Mouse (Mus musculus) T-helper 2 cell (primary cell): ENCODE measurements around the gene Numbl.

ENCODE experiments used
- in situ Hi-C: fragments of 300-600 bp; cut with MboI, MseI; formaldehyde crosslinking; loops from one replicate; pipeline ENCODE4 v1.15.1; 2025; ENCODE audit warnings: high pct_unique_total_duplicates

Gene Numbl

DNA sequence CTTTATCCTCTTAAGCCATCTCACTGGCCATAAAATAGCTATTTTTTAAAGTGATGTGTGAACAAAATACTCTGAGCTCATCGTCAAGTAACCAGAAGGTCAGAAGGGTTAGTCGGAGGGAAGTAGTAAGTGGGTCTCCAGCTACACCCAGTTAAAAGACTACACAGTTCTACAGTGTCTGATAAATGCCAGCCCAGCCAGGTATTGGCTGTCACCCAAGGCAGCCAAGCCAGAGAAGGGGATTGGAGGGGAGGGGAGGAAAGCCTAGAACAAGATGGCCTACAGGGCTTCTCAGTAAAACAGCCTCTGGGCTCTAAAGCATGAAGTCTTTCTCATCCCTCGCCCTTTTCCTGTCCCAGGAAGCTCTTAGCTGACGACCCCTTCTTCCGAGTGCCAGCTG lies 8.3 kb upstream of the Numbl start:
- in situ Hi-C loops, result no loop called here

DNA sequence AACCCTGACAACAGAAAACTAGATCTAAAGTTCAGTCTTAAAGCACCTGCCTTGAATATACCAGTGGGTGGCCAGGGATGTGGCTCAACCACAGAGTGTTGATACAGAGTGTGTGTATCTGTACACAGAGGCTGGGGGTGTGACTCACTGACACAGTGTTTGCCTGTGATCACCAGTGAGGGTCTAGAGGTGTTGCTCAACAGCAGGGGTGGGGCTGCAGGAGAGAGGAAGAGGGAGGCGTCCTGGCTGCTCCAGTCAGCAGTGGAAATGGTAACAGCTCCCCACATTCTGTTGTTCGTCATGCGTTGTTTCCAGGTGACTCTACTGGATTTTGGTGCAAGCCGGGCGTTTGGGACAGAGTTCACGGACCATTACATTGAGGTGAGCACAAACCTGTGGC lies 6.3 kb upstream of the Numbl start:
- in situ Hi-C loops, result no loop called here

- in situ Hi-C loops, result loop anchor here (5.0 kb wide), 1 partner anchor 98 kb away; no protein-coding TSS in a partner anchor
Measured at GRCm38 (mm10) chr7:27255721-27256120, 2.5 kb upstream of the Numbl start.

DNA sequence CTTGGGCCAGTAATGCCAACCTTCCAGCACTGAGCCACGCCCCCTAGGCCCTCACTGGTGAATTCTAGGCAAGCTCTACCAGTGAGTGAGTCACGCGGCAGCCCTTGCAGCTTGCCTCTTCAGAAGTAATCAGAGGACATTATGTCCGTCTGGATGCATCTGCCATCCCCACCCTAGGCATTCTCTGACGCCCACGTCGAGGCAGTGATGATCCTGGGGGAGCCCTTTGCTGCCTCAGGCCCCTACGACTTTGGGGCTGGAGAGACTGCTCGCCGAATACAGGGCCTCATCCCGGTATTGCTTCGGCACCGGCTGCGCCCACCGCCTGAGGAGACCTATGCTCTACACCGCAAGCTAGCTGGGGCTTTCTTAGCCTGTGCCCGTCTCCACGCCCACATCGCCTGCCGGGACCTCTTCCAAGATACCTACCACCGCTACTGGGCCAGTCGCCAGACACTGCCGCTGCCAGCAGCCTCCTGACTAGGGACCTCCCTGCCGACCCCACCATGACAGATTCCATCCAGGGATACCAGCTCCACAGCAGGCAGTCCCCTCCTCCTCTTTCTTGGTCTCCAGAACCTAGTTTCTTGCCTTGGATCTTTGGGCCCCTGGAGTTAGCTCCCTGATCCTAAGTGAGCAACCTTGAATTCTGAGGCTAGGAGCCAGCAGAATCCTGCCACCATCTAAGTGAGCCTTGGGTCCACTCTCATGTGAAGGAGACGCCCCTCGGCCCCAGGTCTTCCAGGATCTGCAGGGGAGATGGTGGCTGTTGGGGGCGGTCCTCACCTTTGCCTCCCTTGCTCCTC lies 984 bp upstream of the Numbl start:
- in situ Hi-C loops, result loop anchor here (5.0 kb wide), 1 partner anchor 100 kb away; no protein-coding TSS in a partner anchor

- in situ Hi-C loops, result loop anchor here (5.0 kb wide), 1 partner anchor 101 kb away; no protein-coding TSS in a partner anchor
Measured at GRCm38 (mm10) chr7:27257852-27258204, 405 bp upstream of the Numbl start.

DNA sequence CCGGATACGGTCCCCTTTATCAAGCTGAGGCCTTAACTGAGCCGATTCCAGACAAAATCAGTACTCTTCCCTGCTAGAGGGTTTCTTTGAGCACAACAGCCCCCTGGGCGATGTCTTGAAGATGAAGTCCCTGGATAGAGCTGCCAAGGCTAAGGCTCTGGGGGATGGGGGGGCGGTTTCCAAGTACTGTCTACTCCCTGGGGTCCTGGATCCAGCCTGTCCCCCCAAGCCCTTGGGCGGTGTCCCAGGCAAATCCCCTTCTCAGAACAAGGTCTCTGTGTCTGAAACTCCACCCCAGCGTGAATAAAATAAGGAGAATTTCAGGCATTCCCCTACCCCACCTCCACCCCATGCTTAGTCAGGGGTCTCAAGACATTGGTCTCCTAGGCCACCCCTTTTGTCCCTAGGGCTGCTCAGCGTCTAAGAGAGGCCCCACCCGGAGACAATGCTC lies 1.1 kb downstream of the Numbl start:
- in situ Hi-C loops, result loop anchor here (5.0 kb wide), 1 partner anchor 102 kb away; no protein-coding TSS in a partner anchor

GRCm38 (mm10) chr7:27259771-27260170 lies 1.5 kb downstream of the Numbl start:
- in situ Hi-C loops, result loop anchor here (5.0 kb wide), 1 partner anchor 102 kb away; no protein-coding TSS in a partner anchor

GRCm38 (mm10) chr7:27260856-27261255 lies 2.6 kb downstream of the Numbl start:
- in situ Hi-C loops, result no loop called here

DNA sequence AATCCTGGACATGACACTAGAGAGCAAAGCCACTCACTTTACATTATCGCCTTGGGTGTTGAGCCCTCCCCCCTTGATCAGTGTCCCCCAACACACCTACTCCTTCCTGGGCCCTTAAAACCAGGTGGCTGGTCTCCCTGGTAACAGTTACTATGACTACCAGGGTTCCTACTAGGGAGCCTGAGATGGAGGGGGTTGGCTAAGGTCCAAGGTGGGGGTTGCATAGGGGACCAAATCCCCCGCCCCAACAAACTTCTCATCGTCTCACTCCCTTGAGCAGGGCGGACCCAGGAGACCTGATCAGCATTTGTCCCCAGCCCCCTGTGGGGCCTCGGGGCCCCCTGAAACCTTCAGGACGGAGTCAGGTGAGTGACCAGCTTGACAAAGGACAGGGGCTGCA lies 3.7 kb downstream of the Numbl start:
- in situ Hi-C loops, result no loop called here

DNA sequence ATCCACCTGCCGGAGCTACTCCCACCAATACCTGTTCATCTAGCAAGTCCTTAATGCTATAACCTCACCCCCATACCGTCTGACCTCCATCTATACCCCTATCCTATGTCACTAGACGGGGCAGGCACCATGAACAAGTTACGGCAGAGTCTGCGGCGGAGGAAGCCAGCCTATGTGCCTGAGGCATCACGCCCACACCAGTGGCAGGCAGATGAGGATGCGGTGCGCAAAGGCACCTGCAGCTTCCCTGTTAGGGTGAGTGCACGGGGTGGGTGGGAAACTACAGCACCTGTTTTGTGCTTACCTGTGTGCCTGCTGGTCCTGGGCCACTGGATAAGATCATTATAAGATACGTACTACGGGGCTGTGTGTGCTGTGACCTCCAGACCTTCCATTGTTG lies 6.5 kb downstream of the Numbl start:
- in situ Hi-C loops, result no loop called here

GRCm38 (mm10) chr7:27266515-27267128 lies 8.4 kb downstream of the Numbl start:
- in situ Hi-C loops, result no loop called here

GRCm38 (mm10) chr7:27271423-27271822 lies 13.2 kb downstream of the Numbl start:
- in situ Hi-C loops, result loop anchor here (10.0 kb wide), 1 partner anchor 497 kb away; no protein-coding TSS in a partner anchor

DNA sequence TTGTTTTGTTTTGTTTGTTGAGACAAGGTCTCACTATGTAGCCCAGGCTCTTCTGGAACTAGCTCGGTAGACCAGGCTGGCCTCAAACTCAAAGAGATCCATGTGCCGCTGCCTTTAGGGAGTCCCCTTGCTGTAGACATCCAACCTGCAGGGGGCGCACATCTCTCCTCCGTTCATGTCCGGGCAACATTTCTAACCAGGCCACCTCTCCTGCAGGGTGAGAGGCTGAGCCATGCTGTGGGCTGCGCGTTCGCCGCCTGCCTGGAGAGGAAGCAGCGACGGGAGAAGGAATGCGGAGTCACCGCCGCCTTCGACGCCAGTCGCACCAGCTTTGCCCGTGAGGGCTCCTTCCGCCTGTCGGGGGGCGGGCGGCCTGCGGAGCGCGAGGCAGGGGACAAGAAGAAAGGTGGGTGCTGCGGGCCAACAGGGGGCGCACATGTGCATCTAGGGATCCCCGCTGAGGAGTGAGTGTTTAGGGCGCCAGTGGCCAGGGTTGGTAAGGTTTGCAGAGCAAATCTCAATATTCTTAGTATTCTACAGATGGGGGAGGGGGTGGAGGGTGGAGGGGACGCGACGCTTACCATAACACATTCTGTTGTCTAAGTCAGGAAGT lies 15.6 kb downstream of the Numbl start:
- in situ Hi-C loops, result loop anchor here (10.0 kb wide), 1 partner anchor 499 kb away; no protein-coding TSS in a partner anchor

DNA sequence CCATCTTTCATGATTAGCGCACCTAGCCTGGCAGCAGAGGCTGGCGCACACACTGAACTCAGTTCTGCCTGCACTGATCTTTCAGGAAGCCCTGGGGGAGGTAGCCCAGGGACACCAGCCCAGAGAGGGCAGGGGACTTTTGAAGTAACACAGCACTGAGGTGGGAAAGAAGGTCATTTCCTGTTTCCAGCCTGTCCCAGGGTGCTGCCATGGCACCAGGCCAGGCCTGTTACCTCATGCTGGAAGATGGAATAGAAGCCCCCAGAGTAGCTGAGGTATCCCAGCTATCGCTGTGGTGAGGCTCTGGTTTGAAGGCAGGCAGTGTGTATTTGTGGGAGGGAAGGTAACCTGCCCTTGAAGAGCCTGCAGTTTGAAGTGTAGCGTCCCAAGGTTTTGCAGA lies 16.7 kb downstream of the Numbl start:
- in situ Hi-C loops, result loop anchor here (10.0 kb wide), 1 partner anchor 500 kb away; no protein-coding TSS in a partner anchor

GRCm38 (mm10) chr7:27276021-27276420 lies 17.8 kb downstream of the Numbl start:
- in situ Hi-C loops, result loop anchor here (10.0 kb wide), 1 partner anchor 501 kb away; no protein-coding TSS in a partner anchor

- in situ Hi-C loops, result loop anchor here (10.0 kb wide), 1 partner anchor 502 kb away; no protein-coding TSS in a partner anchor
Measured at GRCm38 (mm10) chr7:27277191-27277590, 19.0 kb downstream of the Numbl start.

DNA sequence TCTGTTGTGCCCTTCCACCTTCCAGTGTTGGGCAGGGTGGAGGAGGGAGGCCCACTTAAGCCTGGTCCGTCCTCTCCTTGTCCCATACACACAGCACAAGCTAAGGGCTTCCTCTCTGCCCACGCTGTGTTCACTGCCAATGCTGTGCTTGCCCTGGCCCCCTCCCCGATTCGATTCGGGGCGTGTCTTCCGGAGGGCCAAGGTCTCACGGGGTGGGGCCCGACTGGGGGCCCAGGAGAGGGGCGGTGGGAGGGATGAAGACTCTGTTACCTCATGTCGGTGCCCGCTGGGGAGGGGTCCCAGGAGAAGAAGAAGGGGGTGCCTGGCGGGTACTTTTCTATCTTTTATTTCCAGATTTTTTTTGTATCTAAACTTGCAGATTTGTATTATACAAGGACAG lies 23.5 kb downstream of the Numbl start:
- in situ Hi-C loops, result no loop called here

DNA sequence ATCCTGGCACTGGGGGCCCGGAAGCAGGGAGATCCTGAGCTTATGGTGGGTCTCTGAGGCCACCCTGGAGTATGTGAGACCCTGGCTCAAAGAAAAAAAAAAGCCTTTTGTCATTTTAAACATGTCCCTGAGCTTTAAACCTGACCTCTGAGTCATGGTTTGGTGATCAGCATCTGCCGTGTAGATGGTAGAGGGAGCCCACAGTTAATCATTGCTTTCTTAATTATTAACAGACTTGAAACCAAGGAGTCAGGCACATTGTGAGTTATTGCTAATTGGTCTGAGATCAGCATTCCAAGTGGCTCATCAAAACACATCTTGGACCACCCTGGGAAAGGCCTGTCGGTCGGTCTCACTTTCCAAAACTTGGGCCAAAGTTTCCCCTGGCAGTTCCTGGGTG lies 24.0 kb downstream of the Numbl start:
- in situ Hi-C loops, result no loop called here

GRCm38 (mm10) chr7:27284865-27285697 lies 26.8 kb downstream of the Numbl start:
- in situ Hi-C loops, result no loop called here

GRCm38 (mm10) chr7:27285698-27286066 lies 27.4 kb downstream of the Numbl start:
- in situ Hi-C loops, result no loop called here

DNA sequence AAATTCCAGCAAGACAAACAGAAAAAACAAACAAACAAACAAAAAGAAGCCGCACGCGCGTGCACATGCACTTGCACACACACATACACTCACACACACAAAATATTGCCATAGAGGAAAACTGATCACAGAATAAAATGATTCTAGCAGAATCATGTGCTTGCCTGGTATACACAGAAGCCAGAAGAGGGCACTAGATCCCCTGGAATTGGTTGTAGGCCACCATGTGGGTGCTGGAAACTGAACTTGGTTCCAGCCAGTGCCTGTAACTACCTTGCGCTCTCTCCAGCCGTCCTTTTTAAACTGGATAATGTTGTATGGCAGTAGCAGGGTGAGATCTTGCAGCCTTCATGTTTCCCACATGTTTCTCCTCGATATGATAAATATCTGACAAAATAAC lies 30.5 kb downstream of the Numbl start:
- in situ Hi-C loops, result no loop called here
